Mouse (Mus musculus) megakaryocyte, embryonic 14.5 days (primary cell): Measurements from ENCODE around the gene Chd2. TPM values are rescaled to one million over a fixed set of nuclear protein-coding genes. Genes with fewer than 3 reads are reported as not detected.
A peak's percentile ranks its signal among the peaks of the same experiment; 100 is the strongest.

ENCODE experiments used
- H3K27me3 ChIP-seq: replicated peaks from 2 replicates; pipeline ENCODE3; 2012; ENCODE audit warnings: inconsistent platforms
- H3K36me3 ChIP-seq: replicated peaks from 2 replicates; pipeline ENCODE3; 2012; ENCODE audit warnings: low read length, inconsistent platforms, mixed read lengths
- H3K4me1 ChIP-seq: 2 replicates; pipeline ENCODE4 v1.6.1; 2012; ENCODE audit warnings: inconsistent platforms
- H3K4me3 ChIP-seq: replicated peaks from 2 replicates; pipeline ENCODE3; 2012; ENCODE audit warnings: moderate library complexity, mild to moderate bottlenecking, inconsistent platforms
- H3K9me3 ChIP-seq: 2 replicates; pipeline ENCODE4 v1.6.1; 2012; ENCODE audit warnings: inconsistent platforms
- FLI1 ChIP-seq: IDR thresholded peaks from 2 replicates; pipeline ENCODE4 v1.6.1; 2012; ENCODE audit warnings: low read length, inconsistent platforms, mixed read lengths
- GATA1 ChIP-seq: IDR thresholded peaks from 3 replicates; pipeline ENCODE4 v1.6.1; 2012; ENCODE audit warnings: mixed read lengths, low read length, inconsistent platforms, borderline replicate concordance
- polyA plus RNA-seq: library from polyadenylated mRNA; stranded (reverse); fragments of >175 nt; gene quantifications from 2 replicates; pipeline ENCODE4 v1.2.3, GENCODE M21; 2012; ENCODE audit warnings: low replicate concordance; ENCODE audit not compliant: insufficient read depth

Chd2 gene
- polyA plus RNA-seq, 1 experiment: 38.7 TPM

- H3K27me3 ChIP-seq: peaks cover 76% of the 10 kb centered on the region
- H3K4me1 ChIP-seq: peaks cover 20% of the 10 kb centered on the region
- H3K9me3 ChIP-seq: peaks cover 2% of the 10 kb centered on the region; the same call in 1 of the 2 replicates
- no peaks in the 10 kb centered on the region for H3K36me3 ChIP-seq
- peak overlapping the region; percentile 71 for H3K4me3 ChIP-seq
- TF ChIP-seq FLI1 (no peak), GATA1 (no peak)
These were observed 142.1 kb downstream of the Chd2 start for GRCm38 (mm10) chr7:73399501-73400044.

GRCm38 (mm10) chr7:73398806-73399442 is 142.7 kb downstream of the Chd2 start:
- H3K36me3 ChIP-seq: no peaks in the 10 kb centered on the region
- peaks cover 20% of the 10 kb centered on the region for H3K4me1 ChIP-seq
- peaks cover 2% of the 10 kb centered on the region; the same call in 1 of the 2 replicates for H3K9me3 ChIP-seq
- no peak for TF ChIP-seq GATA1
- no peak for TF ChIP-seq FLI1
- H3K27me3 ChIP-seq: peaks cover 79% of the 10 kb centered on the region
- H3K4me3 ChIP-seq: peak overlapping the region; percentile 71

- TF ChIP-seq FLI1 (no peak), GATA1 (no peak)
- Histone ChIP-seq H3K4me1 (peaks cover 20% of the 10 kb centered on the region), H3K27me3 (peaks cover 82% of the 10 kb centered on the region), H3K4me3 (peak overlapping the region; percentile 43), H3K36me3 (no peaks in the 10 kb centered on the region), H3K9me3 (peaks cover 2% of the 10 kb centered on the region; the same call in 1 of the 2 replicates)
These were observed 143.3 kb downstream of the Chd2 start for GRCm38 (mm10) chr7:73398319-73398718.

- Histone ChIP-seq H3K4me1 (peaks cover 25% of the 10 kb centered on the region), H3K36me3 (no peaks in the 10 kb centered on the region), H3K27me3 (peaks cover 87% of the 10 kb centered on the region), H3K9me3 (peaks cover 7% of the 10 kb centered on the region), H3K4me3 (no peak overlapping the region)
- TF ChIP-seq GATA1 (no peak), FLI1 (no peak)
These were observed 147.6 kb downstream of the Chd2 start for GRCm38 (mm10) chr7:73394013-73394409.

GRCm38 (mm10) chr7:73393307-73394012 is 148.2 kb downstream of the Chd2 start:
- Histone ChIP-seq H3K9me3 (peaks cover 9% of the 10 kb centered on the region), H3K27me3 (peaks cover 86% of the 10 kb centered on the region), H3K36me3 (no peaks in the 10 kb centered on the region), H3K4me3 (no peak overlapping the region), H3K4me1 (peaks cover 20% of the 10 kb centered on the region)
- TF ChIP-seq FLI1 (no peak), GATA1 (no peak)

GRCm38 (mm10) chr7:73392359-73392758 is 149.3 kb downstream of the Chd2 start:
- no peaks in the 10 kb centered on the region for H3K36me3 ChIP-seq
- H3K4me1 ChIP-seq: peaks cover 15% of the 10 kb centered on the region
- peaks cover 86% of the 10 kb centered on the region for H3K27me3 ChIP-seq
- H3K9me3 ChIP-seq: peaks cover 9% of the 10 kb centered on the region
- no peak overlapping the region for H3K4me3 ChIP-seq
- no peak for TF ChIP-seq FLI1

GRCm38 (mm10) chr7:73391518-73392321 is 149.9 kb downstream of the Chd2 start:
- TF ChIP-seq FLI1 (no peak), GATA1 (no peak)
- Histone ChIP-seq H3K27me3 (peaks cover 88% of the 10 kb centered on the region), H3K4me1 (peaks cover 15% of the 10 kb centered on the region), H3K36me3 (no peaks in the 10 kb centered on the region), H3K9me3 (peaks cover 9% of the 10 kb centered on the region), H3K4me3 (peak overlapping the region; percentile 81)

- H3K9me3 ChIP-seq: peaks cover 9% of the 10 kb centered on the region
- peak overlapping the region; percentile 81 for H3K4me3 ChIP-seq
- H3K36me3 ChIP-seq: no peaks in the 10 kb centered on the region
- H3K27me3 ChIP-seq: peaks cover 84% of the 10 kb centered on the region
- TF ChIP-seq FLI1 (no peak), GATA1 (no peak)
- H3K4me1 ChIP-seq: peaks cover 15% of the 10 kb centered on the region
These were observed 150.6 kb downstream of the Chd2 start for GRCm38 (mm10) chr7:73391002-73391517.

GRCm38 (mm10) chr7:73390426-73391001 is 151.1 kb downstream of the Chd2 start:
- Histone ChIP-seq H3K4me1 (peaks cover 15% of the 10 kb centered on the region), H3K4me3 (no peak overlapping the region), H3K36me3 (no peaks in the 10 kb centered on the region), H3K9me3 (peaks cover 9% of the 10 kb centered on the region), H3K27me3 (peaks cover 81% of the 10 kb centered on the region)
- TF ChIP-seq GATA1 (no peak), FLI1 (no peak)
